Mouse (Mus musculus) stomach, embryonic 15.5 days (tissue): ENCODE data around the gene Ankrd7. TPM values are rescaled to one million over a fixed set of nuclear protein-coding genes. Genes with fewer than 3 reads are reported as not detected.

ENCODE experiments used
- ATAC-seq: fragments of 200-750 bp; cut with Nextera tagmentation; 2 replicates; pipeline ENCODE4 v1.8.0; 2017; ENCODE audit warnings: low read depth, moderate number of reproducible peaks, moderate TSS enrichment; ENCODE audit not compliant: insufficient read depth, low FRiP score
- H3K27ac ChIP-seq: fragments of 300-500 bp; sonication (generic); 2 replicates; pipeline ENCODE4 v1.5.1; 2015; ENCODE audit warnings: mild to moderate bottlenecking, inconsistent platforms
- H3K27me3 ChIP-seq: fragments of 300-500 bp; sonication (generic); replicated peaks from 2 replicates; pipeline ENCODE4 v1.6.1; 2015; ENCODE audit warnings: inconsistent platforms
- H3K36me3 ChIP-seq: fragments of 300-500 bp; sonication (generic); 2 replicates; pipeline ENCODE4 v1.6.1; 2015; ENCODE audit warnings: inconsistent platforms
- H3K4me1 ChIP-seq: fragments of 300-500 bp; sonication (generic); 2 replicates; pipeline ENCODE4 v1.6.1; 2015; ENCODE audit warnings: inconsistent platforms
- H3K4me2 ChIP-seq: fragments of 300-500 bp; sonication (generic); 2 replicates; pipeline ENCODE4 v1.6.1; 2015; ENCODE audit warnings: mild to moderate bottlenecking, inconsistent platforms
- H3K4me3 ChIP-seq: fragments of 300-500 bp; sonication (generic); replicated peaks from 2 replicates; pipeline ENCODE4 v1.5.1; 2015; ENCODE audit warnings: inconsistent platforms
- H3K9ac ChIP-seq: fragments of 300-500 bp; sonication (generic); 2 replicates; pipeline ENCODE4 v1.6.1; 2015; ENCODE audit warnings: inconsistent platforms
- H3K9me3 ChIP-seq: fragments of 300-500 bp; sonication (generic); 2 replicates; pipeline ENCODE4 v1.6.1; 2016; ENCODE audit warnings: inconsistent platforms
- WGBS: fragments of 180-500 bp; shearing (Covaris S2); methylation state at CpG from one replicate; pipeline ENCODE4 v1.1.7; 2015; 5-methylcytosine and 5-hydroxymethylcytosine counted together
- polyA plus RNA-seq: library from polyadenylated mRNA; unstranded; fragments of >200 nt; fragmentation: Nextera tagmentation; extraction: Ambion mirVana; gene quantifications from 2 replicates; pipeline ENCODE4 v1.2.1, GENCODE M21; 2015

Ankrd7 gene
- polyA plus RNA-seq, 1 experiment from 2014 or later: 0.26 TPM

DNA sequence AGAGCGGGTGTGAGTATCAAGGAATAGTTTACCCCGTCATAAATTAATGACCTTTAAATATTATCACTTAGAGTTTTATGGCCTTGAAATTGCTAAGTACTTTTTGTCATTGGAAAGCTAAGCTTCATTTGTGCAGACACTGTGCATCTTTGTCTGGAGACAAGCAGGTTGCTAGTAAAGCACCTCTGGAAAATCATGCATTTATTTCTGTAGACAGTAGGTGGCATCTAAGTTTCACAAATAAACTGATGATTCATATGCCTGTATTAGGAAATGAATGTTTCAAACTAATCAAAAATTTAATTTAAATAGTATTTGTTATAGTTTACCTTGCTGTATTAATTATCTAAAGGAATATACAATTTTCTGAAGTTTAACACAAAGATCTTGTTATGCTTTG is 41.1 kb downstream of the Ankrd7 start:
- no peak overlapping the region for H3K4me3 ChIP-seq
- H3K27me3 ChIP-seq: no peaks in the 10 kb centered on the region
- H3K9me3 ChIP-seq: no peaks in the 10 kb centered on the region
- no peaks in the 10 kb centered on the region for H3K36me3 ChIP-seq
- no peak for ATAC-seq
- H3K27ac ChIP-seq: no peak overlapping the region
- H3K9ac ChIP-seq: no peak overlapping the region
- no peak overlapping the region for H3K4me2 ChIP-seq
- 80% methylated on average over 2 of the region's 2 CpGs for whole genome bisulfite sequencing
- no peaks in the 10 kb centered on the region for H3K4me1 ChIP-seq

- no peaks in the 10 kb centered on the region for H3K27me3 ChIP-seq
Measured at GRCm38 (mm10) chr6:18913179-18913578, 47.1 kb downstream of the Ankrd7 start.

DNA sequence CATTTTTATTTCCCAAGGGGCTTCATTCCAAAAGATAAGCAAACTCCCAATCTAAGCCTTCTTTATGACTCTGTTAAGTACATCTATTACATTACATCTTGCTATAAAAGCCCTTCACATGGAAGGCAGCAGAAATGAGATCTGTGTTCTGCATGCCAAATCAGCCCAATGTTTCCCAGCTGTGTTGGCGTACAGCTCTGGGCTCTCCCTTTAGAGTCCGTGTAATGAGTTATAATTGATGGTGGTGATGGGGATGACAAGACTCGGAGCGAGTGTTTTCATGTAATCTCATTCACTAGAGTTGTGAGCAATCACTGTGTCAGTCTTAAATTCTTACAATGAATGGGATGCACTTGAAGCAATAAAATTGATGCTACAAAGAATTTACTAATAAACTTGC is 49.9 kb downstream of the Ankrd7 start:
- ATAC-seq: no peak
- Histone ChIP-seq H3K4me3 (no peak overlapping the region), H3K27me3 (no peaks in the 10 kb centered on the region), H3K27ac (no peak overlapping the region), H3K4me2 (no peak overlapping the region), H3K36me3 (no peaks in the 10 kb centered on the region), H3K9me3 (no peaks in the 10 kb centered on the region), H3K9ac (no peak overlapping the region), H3K4me1 (no peaks in the 10 kb centered on the region)
- 37% methylated on average over 4 of the region's 4 CpGs for WGBS

More at GRCm38 (mm10) chr6:18913179-18913578, 47.1 kb downstream of the Ankrd7 start:
- no peak for ATAC-seq
- no peaks in the 10 kb centered on the region for H3K4me1 ChIP-seq
- no peaks in the 10 kb centered on the region for H3K9me3 ChIP-seq
- H3K36me3 ChIP-seq: no peaks in the 10 kb centered on the region
- WGBS: 73% methylated on average over 4 of the region's 4 CpGs
- H3K27ac ChIP-seq: no peak overlapping the region
- no peak overlapping the region for H3K4me3 ChIP-seq
- no peak overlapping the region for H3K9ac ChIP-seq
- no peak overlapping the region for H3K4me2 ChIP-seq

- H3K27ac ChIP-seq: no peak overlapping the region
- H3K27me3 ChIP-seq: no peaks in the 10 kb centered on the region
- no peaks in the 10 kb centered on the region for H3K36me3 ChIP-seq
- H3K4me2 ChIP-seq: no peak overlapping the region
- H3K9me3 ChIP-seq: no peaks in the 10 kb centered on the region
- no peak for ATAC-seq
- 82% methylated on average over 4 of the region's 4 CpGs for WGBS
- no peak overlapping the region for H3K9ac ChIP-seq
- H3K4me3 ChIP-seq: no peak overlapping the region
- no peaks in the 10 kb centered on the region for H3K4me1 ChIP-seq
Measured at GRCm38 (mm10) chr6:18916471-18916870, 50.4 kb downstream of the Ankrd7 start.

Other genes starting within 250 kb of the Ankrd7 start
- 176 and 189 TPM in 2 replicates for gene Lsm8, start 17.7 kb upstream of the Ankrd7 start, polyA plus RNA-seq